Mouse (Mus musculus) layer of hippocampus, adult 18-20 months (tissue): ENCODE measurements around the gene Arhgap33. TPM values are rescaled to one million over a fixed set of nuclear protein-coding genes. Genes with fewer than 3 reads are reported as not detected.

ENCODE experiments used
- DNase-seq, 2 experiments: peaks; one replicate each; pipeline ENCODE4 v3.0.0; 2022; ENCODE audit warnings: low spot score in 2 of 2
- total RNA-seq, 2 experiments: library from RNA; stranded (reverse); gene quantifications; 2 replicates each; pipeline ENCODE4 v1.2.3; 2021

Gene Arhgap33
- total RNA-seq, 2 experiments from 2014 or later, result 97.4 to 108 TPM

- DNase-seq, result no peak
These were observed 18.2 kb upstream of the Arhgap33 start for GRCm38 (mm10) chr7:30553021-30553589.

DNA sequence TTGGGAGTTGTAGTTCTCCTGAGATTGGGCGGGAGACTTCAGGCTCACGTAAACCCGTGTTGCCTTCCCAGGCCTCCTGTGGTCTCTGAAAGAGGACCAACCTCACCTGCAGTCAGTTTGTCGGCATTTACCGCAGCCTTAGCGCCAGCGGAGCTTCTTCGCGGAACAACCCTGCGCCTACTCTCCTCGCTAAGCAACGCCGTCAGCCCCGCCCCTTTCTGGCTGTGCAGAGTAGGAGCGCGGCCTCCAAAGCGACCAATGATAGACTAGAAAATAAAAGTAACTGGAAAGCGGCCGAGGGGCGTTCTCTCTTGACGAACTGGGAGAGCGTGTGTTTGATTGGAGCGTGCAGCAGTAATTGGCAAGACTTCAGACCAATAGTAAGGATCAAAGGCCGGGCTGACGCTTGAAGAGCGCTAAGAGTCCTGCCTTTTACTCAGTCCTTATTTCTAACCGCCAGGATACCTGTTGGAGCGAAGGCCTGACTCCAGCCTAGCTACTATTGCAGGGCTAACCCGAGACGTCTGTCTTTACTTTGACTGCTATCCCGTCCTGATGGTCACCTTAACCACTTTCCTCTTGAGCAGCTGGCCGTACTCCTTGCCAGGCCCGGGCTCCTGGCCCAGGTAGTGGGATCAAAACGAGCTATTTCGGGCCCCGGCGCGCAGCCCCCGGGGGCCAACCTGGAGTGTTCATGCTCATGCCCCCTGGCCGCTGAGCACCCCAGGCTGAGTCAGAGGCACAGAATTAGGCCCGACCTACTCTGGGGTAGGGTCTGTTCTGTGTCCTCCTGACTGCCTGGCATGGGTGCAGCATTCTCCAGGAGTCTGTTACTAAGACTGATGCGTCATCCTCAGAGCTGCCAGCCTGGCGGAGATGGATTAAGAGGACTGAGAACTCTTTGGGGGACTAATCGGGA, 17.5 kb upstream of the Arhgap33 start, which contains the start of the genes Hspb6 and Proser3:
Gene Hspb6 (plus strand): TSS at position 77 of the 919 bp plus-strand sequence.
Gene Proser3 (minus strand): TSS at position 198 of the 919 bp plus-strand sequence.
- peak; percentile 95 to 99 for DNase-seq

GRCm38 (mm10) chr7:30551445-30552101, 16.7 kb upstream of the Arhgap33 start:
- DNase-seq, result no peak

GRCm38 (mm10) chr7:30550603-30551002, 15.7 kb upstream of the Arhgap33 start:
- no peak for DNase-seq

DNA sequence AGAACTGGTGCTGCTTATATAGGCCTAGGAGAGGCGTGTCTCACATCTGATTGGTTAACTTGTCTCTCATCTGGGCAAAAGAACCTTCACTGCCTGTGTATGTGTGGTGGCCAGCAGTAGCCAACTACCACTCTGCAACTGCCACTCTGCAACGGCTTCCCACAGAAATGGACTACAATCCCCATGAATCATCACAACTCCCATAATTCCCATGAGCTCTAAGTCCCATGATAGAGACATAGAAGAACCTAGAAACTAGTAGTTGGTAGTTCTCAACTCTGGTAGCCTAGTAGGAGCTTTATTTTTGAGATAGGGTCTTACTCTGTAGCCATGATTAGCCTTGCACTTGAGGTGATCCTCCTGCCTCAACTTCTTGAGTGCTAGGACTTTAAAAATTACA, 15.0 kb upstream of the Arhgap33 start:
- DNase-seq, result no peak

GRCm38 (mm10) chr7:30544327-30544726, 9.5 kb upstream of the Arhgap33 start:
- no peak for DNase-seq

DNA sequence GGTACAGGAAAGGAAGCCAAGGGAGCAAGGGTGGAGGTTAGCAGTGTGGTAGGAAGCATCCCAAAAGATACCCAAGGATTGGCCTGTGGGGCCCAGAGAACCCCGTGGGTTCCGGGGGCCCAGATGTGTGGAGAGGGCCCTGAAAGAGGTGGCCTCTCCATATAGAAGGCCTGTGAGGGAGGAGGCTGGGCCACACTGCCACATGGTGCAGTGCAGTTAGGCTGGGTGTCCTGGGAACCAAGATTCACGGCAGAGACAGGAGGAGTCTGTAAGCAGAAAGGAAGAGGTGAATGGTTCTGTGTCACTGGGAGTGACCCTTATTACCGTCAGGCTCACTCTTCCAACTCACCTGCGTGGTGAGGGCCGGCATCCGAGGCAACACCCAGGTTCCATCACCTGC, 5.7 kb upstream of the Arhgap33 start:
- DNase-seq, result no peak

GRCm38 (mm10) chr7:30533941-30534632, 773 bp downstream of the Arhgap33 start:
- no peak for DNase-seq

- peak in 1 of 2 experiments; percentile 30 for DNase-seq
These were observed 1.9 kb downstream of the Arhgap33 start for GRCm38 (mm10) chr7:30532931-30533330.

DNA sequence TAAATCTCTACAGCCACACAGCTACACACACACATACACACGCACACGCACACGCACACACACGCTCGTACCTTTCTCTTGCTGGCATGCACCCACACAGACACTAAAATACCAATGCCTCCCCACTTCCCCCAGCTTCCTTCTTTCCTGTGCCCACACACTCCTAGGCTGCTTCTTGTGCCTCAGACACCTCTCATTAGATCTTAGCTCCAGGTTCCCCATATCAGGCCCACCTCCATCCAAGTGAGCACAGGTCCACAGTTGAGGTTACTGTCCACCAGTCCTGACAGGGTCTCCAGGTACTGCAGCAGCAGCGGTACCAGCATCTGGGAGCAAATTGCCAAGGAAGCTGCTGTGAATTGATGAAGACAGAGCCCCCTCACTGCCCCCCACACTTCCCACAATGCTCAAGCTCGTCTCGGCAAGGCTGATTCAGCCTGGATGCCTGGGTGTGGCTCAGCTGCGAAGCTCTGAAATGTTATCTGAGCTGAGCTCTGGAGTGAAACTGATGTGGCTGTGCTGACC, 3.5 kb downstream of the Arhgap33 start:
- peak in 1 of 2 experiments; percentile 47 for DNase-seq

- DNase-seq, result no peak
These were observed 7.9 kb downstream of the Arhgap33 start for GRCm38 (mm10) chr7:30526981-30527380.

- DNase-seq, result no peak
These were observed 8.5 kb downstream of the Arhgap33 start for GRCm38 (mm10) chr7:30526399-30526798.

DNA sequence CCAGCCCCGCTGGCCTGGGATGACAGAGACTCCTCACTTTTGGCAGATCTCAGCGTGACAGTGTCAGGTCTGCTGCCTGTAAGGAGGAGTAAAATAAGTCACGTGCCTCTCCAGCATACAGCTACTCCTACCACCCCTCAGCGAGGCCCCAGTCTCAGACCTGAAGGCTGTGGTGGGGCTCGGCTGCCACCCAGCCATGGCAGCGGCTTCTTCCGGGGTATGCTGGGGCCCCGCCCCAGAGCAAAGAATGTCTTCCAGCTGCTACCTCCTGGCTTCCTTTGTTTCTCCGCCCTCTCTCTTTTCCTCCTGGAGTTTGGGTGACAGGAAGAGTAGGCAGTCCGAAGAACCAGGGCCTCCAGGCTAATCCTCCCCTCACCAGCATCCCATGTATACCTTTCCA, 8.9 kb downstream of the Arhgap33 start:
- DNase-seq, result no peak

DNA sequence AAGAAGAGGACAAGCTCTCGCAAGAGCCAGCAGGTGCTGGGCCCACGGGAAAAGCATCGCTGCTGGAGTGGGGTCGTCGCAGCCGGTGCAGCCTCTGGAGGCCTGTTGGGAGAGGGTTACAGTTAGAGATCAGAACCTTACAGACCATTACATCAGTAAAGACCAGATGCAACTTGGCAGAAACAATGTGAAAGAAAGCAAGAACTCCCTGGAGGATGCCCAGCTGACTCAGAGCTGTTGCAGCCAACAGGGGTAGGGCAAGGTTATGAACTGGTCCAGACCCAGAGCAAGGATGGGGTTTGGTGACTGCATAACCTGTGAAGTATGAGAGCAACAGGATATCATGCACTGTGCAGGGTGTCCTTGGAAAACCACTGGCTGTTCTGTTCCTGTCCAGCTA, 10.4 kb downstream of the Arhgap33 start:
- DNase-seq, result no peak

GRCm38 (mm10) chr7:30522871-30523270, 12.0 kb downstream of the Arhgap33 start:
- DNase-seq, result no peak

DNA sequence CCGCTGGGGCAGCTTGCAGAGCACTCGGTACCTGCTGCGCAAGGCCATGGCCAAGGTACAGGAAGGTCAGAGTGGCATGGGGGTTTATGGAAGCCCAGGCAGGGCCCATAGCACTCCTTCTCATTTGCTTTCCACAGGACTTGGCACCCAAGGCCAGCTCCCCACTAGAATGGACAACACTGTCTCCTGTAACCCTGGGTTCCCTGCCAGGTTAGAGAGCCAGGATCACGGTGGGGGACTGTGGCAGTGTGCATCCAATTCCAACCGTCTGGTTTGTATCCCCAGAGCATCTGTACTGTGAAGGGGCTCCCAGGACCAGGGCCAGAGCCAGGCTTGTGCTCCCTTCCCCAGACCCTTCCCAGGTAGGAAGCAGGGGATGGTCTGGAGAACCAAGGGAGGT, 14.0 kb downstream of the Arhgap33 start:
- no peak for DNase-seq

DNA sequence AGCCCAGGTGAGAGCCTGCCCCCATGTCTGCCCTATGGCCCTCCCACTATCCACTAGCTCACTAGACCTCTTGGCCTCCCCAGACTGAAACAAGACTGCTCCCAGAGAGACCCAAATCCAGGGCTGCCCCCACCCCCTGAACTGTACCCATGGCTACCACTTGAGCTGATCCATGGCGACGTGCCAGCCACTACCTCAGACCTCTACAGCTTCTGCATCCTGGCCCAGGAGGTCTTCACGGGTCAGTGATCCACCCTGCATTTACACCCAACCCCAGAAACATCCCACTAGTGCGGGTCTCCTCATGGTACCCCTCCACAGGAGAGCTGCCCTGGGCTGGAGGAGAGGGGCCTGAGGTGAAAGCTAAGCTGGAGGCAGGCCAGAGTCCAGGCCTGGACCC, 14.5 kb downstream of the Arhgap33 start:
- no peak for DNase-seq

DNA sequence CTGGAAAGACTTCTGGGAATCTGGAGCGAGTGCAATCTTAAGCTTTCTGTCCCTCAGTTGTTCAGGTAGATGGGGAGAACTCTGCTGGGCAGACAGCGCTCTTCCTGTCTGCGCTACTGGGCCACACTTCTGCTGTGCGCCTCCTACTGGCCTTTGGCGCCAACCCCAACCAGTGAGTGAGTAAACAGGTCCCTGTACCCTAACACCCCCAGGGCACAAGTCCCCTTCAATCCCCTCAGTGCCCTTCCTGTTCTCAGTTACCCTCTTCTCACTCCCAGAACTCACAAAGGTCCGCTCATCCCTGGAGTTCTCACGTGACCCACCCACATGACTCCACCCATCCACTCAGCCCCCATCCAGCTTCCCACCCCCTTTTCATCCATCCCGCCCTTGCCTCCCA, 16.5 kb downstream of the Arhgap33 start:
- DNase-seq, result no peak

DNA sequence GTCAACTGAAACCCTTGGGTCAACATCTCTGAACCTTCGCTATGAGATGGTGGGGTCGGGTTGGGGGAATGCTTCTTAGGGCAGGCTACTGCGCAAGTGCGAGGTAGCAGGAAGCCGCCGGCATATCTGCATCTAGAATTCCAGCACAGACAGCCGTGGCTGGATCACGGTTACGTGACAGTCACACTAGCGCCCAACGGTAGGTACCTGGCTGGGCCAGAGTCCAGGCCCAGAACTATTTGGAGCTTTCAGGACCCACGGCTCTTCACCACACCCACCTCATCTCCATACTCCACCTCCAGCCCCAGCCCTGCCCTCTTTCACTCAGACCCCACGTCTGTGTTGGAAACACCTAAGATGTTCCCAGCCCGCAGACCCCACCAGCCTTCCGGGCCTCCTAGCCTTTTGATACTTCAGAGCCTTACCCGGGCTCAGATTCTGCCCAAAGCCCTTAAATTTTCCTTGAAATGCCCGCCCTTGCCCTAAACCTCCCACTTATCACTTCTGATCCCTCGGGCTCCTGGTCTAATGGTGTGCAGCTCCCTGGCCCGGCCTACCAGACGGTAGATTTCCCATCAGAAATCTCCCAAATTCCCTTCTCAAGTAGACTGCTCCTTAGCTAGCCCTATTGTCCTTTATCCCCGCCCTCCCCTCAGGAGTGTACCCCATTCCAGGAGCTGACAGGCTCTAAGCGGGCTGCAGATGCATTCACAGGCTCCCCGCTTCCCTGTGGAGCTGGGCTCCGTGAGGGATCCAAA, 19.7 kb downstream of the Arhgap33 start:
- DNase-seq, result no peak

DNA sequence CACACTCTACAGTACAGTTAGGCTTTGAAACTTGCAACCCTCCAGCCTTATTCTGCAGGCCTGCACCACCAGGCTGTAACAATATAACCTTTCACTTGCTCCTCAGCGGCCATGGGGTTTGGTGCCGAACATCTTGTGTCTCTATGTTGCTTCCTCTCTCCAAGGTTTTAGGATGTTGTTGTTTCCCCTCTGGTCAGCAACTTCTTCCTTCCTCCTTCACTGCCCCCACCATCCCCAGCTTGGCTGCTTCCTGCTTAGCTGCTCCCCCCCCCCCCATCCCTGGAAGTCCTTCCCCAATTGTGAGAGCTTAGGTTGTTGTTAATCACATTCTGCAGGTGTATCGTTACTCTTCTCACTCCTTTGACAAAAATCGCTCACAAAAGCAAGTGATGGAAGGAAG, 26.8 kb downstream of the Arhgap33 start:
- DNase-seq, result no peak
